Mouse (Mus musculus) megakaryocyte, adult 5-6 weeks (primary cell): ENCODE measurements around the gene Dpf3. TPM values are rescaled to one million over a fixed set of nuclear protein-coding genes. Genes with fewer than 3 reads are reported as not detected.

Experiments
- ATAC-seq: 2 replicates; pipeline ENCODE4 v1.8.0; 2016; ENCODE audit warnings: mild to moderate bottlenecking, inconsistent platforms; ENCODE audit not compliant: poor library complexity, severe bottlenecking
- total RNA-seq, 2 experiments: library from RNA; stranded (forward) in 1 of 2; stranded (reverse) in 1 of 2; fragments of 153-499, 151-499 nt in 1 of 2; fragments of 221-1000, 200-1000 nt in 1 of 2; gene quantifications; 2 replicates each; pipeline versions ENCODE4 v1.2.3 to v1.2.4; 2015 to 2017

Dpf3 gene
- total RNA-seq, 2 experiments from 2014 or later, result 0.36 to 1.6 TPM

- no peak for ATAC-seq
Observed at GRCm38 (mm10) chr12:83233651-83234050, 253.9 kb downstream of the Dpf3 start.

GRCm38 (mm10) chr12:83232916-83233315, 254.6 kb downstream of the Dpf3 start:
- ATAC-seq, result no peak

GRCm38 (mm10) chr12:83231258-83231657, 256.3 kb downstream of the Dpf3 start:
- no peak for ATAC-seq

GRCm38 (mm10) chr12:83229683-83230082, 257.8 kb downstream of the Dpf3 start:
- no peak for ATAC-seq

- ATAC-seq, result no peak
Observed at GRCm38 (mm10) chr12:83227014-83227413, 260.5 kb downstream of the Dpf3 start.

GRCm38 (mm10) chr12:83220964-83221363, 266.6 kb downstream of the Dpf3 start:
- ATAC-seq, result no peak

GRCm38 (mm10) chr12:83213879-83214341, 273.6 kb downstream of the Dpf3 start:
- no peak for ATAC-seq

- ATAC-seq, result no peak
Observed at GRCm38 (mm10) chr12:83211976-83212375, 275.5 kb downstream of the Dpf3 start.

GRCm38 (mm10) chr12:83211146-83211822, 276.2 kb downstream of the Dpf3 start:
- ATAC-seq, result no peak

GRCm38 (mm10) chr12:83210735-83211134, 276.8 kb downstream of the Dpf3 start:
- no peak for ATAC-seq

- ATAC-seq, result no peak
Observed at GRCm38 (mm10) chr12:83210294-83210693, 277.2 kb downstream of the Dpf3 start.

GRCm38 (mm10) chr12:83209461-83209860, 278.1 kb downstream of the Dpf3 start:
- ATAC-seq, result no peak

- no peak for ATAC-seq
Observed at GRCm38 (mm10) chr12:83208841-83209240, 278.7 kb downstream of the Dpf3 start.

GRCm38 (mm10) chr12:83208011-83208410, 279.5 kb downstream of the Dpf3 start:
- ATAC-seq, result no peak

GRCm38 (mm10) chr12:83207481-83207880, 280.0 kb downstream of the Dpf3 start:
- no peak for ATAC-seq

GRCm38 (mm10) chr12:83206866-83207265, 280.6 kb downstream of the Dpf3 start:
- no peak for ATAC-seq

- ATAC-seq, result no peak
Observed at GRCm38 (mm10) chr12:83204361-83204760, 283.2 kb downstream of the Dpf3 start.

- no peak for ATAC-seq
Observed at GRCm38 (mm10) chr12:83201674-83202073, 285.8 kb downstream of the Dpf3 start.

GRCm38 (mm10) chr12:83180561-83180960, 307.0 kb downstream of the Dpf3 start:
- no peak for ATAC-seq

GRCm38 (mm10) chr12:83179860-83180259, 307.7 kb downstream of the Dpf3 start:
- ATAC-seq, result no peak

- no peak for ATAC-seq
Observed at GRCm38 (mm10) chr12:83178770-83179169, 308.7 kb downstream of the Dpf3 start.

- ATAC-seq, result no peak
Observed at GRCm38 (mm10) chr12:83169495-83170209, 317.9 kb downstream of the Dpf3 start.
